Mouse (Mus musculus) layer of hippocampus, adult 11-12 months (tissue): Measurements from ENCODE around the gene Cldn15.
A peak's percentile ranks its signal among the peaks of the same experiment; 100 is the strongest.
"Not testable (repeated sequence)": the region's sequence is repeated elsewhere in the genome, so short reads cannot be mapped to it uniquely, and the experiment has no call there.

Experiments used
- DNase-seq: peaks from one replicate; pipeline ENCODE4 v3.0.0; 2022; ENCODE audit warnings: low spot score

Gene Cldn15

DNA sequence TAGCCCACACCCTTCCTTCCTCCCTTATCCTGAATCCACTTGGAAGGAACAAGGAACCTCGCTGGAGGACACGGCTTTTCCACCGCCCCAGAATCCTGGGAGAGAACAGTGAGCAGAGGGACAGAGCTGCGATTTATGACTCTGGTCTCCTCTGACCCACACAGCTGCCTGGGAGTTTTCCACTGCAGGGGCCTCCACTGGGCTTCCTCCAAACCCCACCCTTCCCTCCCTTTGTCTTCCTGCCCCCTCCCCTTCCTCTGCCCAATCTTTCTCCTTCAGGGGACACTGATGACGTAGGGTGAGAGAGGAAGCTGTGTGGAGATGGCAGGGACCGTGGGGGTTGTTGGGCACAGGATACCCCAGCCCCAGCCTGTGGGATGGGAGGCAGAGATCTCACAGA is at the start of gene Cldn15:
Cldn15 (plus strand) TSS at position 286 of the 400 bp plus-strand sequence.
- DNase-seq = no peak

DNA sequence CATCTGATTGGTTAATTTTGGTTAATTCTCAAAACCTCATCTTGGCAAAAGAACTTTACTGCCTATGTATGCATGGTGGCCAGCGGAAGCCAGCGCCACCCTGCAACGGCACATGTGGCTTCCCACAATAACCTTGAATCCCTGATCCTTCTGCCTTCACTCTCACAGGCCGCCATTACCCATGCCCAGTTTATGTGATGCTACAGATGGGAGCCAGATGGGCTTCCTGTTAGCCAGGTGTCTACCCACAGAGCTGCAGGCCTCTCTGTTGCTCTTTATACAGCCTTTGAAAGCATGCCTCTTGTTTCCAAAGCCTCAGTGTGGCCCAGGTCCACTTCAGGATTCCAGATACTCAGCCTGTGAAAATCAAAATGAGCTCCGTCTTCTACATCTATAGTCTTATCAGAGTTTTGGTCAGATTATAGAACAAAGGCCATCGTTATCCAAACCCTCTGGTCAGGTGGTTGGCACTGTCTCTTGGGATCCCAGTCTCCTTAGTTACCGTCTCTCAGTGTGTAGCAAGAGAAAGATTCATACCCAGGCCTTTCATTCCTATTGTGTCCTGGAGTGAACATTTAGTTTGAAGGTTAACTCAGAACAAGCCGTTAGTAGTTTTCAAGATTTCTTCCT is 48.7 kb upstream of the Cldn15 start:
- DNase-seq = no peak

DNA sequence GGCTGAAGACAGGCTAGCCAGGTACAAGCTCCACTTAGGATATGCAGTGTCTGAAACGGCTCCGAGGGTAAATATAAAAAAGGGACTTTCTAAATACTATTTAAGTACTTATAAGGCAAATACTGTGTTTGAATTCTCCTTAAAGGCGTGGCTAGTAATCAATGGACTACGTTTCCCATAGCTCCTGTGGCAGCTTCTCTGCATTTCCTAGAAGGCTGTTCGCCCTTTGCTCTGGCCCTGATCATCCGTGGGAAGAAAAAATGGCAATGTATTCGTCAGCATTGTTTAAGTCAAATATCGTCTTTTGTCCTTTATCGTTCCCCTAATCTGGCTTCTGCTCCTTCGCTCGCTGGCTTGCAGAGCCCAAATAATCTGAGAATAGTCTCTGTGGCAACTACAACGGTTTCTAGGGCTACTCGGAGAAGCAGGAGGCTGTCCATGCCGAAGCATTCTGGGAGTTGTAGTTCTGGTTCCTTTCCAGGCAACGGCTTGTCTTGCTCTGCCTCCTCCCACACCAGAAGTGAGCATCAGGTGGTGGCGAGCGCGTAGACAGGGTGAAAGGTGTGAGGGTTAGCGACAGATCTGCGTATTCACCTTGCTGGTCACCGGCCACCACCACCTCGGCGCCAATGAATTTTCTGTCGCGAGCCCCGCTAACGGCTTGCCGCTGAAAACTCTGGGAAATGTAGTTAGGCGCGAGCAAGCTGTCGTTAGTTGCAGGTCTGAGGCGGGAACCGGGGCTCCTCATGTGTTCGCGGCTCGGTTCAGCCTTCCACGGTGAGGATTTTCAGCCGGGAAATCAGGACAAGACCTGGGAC is 47.6 kb upstream of the Cldn15 start:
- DNase-seq = peak; percentile 80

DNA sequence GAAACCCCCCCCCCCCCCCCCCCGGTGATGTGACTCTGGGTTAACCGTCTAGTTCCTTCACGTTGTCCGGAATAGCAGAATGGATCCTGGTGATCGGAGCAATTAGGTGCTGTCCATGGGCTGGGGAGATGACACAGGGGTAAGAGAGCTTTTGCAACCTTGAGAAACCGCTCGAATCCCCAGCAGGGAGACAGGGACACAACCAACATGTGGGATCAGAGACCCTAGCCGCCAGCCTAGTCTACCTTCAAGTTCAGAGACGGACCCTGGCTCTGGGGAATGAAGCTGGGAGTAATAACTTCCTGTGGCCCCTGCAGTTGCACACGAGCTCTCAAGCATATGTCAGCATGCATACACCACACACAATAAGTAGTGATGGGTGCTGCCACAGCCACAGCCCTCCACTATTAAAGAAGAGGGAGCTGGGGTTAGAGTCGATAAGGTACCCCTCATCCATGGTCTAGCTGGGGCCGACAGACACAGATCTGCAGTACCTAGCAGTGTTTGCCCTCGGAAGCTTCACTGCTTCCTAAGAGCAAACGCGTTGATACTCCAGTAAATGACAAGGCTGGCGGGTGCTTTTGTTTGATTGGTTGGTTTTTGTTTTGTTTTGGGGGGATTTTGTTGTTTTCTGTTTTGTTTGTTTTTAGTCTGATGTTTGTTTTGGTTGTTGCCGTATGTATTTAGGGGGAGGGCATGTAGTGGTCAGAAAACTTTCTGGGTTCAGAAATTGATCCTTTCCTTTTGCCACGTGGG is 46.7 kb upstream of the Cldn15 start:
- no peak for DNase-seq

DNA sequence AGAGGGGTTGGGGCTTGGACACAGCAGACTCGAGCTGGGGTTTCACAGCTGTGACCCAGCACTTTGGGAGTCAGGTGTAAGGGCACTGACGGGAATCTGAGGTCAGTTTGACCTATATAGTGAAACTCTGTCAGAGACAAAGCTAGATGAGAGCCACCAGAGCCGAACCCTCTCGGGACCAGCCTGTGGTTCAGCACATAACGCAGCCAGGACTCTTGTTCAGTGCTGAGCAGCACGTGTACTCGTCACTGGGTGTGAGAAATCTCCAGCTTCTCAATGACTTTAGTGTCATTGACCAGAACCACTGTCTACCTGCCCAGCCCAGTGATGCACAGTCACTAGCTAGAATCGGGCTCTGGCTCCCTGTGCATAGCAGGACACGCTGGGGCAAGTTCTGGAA is 43.6 kb upstream of the Cldn15 start:
- no peak for DNase-seq

DNA sequence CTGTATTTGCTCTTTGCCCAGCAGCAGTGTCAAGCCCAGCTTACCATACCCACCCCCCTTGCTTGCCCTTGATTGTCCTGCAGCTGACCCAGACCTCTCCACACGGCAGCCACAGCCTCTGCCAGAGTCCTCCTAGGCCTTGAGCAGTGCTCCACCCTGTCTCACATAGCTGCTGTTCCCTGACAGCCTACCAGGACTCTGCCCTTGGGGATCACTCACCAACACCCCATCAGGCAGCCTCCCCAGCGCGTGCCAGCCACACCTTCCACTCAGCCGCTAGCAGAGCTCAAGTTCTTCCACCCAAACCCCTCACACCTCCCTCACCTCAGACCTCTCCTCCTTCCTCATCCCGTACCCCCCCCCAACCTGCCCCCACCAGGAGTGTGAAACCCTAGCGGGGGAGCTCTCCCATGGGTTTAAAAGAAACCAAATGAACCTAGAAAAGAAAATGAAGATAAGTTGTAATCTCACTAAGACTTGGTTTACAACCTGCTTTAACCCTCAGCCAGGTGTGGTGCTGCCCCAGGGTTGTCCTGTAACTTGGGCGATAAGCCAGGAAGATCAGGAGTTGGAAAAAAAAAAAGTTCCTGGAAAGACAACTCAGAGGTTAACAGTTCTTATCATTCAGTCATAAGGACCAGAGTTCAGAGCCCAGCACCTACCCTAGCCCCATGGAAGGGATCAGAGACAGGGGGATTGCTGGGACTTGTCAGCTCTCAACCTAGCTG is 42.5 kb upstream of the Cldn15 start:
- no peak for DNase-seq

DNA sequence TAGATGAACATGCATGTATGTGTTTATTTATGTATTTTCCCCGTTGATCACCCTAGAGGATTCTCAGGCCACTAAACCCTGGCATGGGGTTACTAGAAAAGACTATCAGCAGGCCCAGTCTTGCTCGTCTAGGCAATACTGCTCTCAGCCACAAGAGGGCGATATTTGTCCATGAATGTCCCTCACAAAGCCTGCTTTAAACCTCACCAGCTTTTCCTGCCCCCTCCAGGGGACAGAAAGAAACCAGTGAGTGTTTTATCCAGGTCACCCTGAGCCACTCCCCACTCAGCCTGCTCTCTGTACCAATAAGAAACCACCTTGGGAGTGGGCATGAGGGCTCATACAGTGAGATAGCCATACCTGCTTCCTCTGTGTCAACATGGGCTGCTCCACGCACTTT is 37.3 kb upstream of the Cldn15 start:
- DNase-seq = peak; percentile 87

DNA sequence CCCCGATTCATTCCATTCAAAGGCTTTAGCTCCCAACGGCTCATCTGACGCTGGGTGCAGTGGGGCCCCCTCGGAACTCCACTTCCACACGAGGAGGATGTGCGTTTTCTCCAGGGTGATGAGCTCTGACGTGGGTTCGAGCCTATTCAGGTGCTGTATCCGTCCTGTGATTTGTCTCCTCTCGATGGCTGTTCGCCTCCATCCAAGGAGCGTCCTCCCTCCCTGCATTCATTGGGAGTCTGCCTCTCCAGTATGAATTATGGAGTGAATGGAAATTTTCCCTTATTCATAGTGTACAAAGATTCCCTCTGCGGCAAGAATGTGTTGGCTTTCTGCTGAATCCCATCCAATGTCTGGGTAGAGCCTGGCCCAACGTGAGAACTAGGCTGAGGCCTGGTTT is 34.5 kb upstream of the Cldn15 start:
- DNase-seq = no peak

DNA sequence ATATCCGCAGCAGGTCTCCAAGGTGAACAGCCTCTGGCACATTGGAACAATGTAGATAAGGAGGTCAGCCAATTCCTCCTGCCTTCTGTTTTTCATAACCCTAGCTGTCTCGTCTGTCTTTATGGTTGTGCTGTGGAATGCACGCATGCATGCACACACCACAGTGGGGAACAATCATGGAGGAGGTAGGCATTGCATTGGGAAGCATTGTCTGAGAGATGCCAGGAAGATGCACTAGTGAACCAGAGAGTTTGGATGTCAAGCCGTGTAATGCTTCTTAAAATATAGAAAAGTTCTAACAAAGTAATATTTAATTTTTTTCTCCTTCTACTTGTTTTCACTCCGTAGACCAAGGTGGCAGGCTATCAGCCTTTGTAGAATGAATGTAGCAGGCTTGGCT is 33.5 kb upstream of the Cldn15 start:
- DNase-seq = no peak

DNA sequence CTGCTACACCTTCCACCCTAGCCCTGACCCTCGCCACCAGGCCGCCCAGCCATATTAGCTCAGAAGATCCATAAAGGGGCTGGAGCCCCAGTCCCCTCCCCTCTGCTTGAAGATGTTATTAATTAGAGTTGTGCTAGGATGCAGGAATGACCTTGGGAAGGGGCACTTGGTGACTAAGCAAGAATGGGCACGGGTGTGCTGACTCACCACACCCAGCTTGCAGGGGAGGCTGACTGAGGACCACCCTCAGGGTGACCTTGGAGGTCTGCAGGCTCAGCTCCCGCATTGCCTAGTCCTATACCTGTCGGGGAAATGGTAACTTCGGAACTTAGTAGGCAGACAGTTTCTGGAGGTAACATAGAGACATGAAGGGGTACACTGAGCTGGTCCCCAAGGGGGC is 32.5 kb upstream of the Cldn15 start:
- no peak for DNase-seq

DNA sequence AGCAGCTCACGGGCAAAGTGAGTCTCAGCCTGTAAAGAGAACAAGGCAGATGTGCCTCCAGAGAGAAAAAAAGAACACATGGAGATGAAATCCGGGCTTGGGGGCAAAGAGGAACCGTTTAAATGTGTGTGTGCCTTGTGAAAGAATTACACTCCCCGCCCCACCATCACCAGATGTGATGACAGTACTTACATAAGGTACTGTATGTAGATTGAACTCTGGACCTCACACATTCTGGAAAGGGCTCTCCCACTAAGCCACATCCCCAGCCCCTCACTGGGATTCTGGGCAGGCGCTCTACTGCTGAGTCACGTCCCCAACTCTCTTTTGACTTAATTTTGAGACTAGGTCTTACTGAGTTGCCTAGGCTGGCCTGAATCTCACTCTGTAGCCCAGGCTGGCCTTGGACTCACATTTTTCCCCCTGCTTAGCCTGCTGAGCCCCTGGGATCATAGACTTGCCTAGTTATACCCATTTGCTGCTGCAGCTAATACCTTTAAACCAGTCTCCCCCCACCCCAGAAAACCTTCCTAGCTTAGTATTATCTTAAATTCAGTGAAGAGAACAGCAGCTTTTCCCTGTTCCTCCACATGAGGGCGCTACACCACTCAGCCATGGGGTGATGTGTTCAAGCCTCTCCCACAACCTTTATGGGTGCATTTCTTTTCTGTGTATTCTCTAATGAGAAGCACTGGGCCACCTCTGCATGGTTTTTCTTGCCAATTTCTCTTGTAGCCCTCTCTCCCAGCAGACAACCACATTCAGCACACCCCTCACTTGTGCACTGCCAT is 30.3 kb upstream of the Cldn15 start:
- DNase-seq = no peak

DNA sequence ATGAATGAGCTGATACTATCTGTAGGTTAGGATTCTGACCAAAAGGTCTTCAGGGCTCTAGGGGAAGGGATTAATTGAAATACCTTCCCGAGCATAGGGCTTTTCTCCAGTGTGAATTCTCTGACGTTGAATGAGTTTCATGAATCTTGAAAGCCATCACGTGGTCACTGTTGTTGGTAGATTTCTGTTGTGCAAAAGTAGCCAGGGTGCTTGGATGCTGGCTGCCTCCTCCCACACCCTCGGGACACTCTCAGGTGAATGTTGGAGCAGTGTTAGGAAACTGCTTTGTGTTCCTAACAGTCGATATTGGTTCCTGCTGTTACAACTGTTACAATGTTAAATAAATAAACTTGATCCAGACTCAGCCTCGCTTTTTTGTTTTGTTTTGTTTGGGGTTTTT is 29.7 kb upstream of the Cldn15 start:
- no peak for DNase-seq

DNA sequence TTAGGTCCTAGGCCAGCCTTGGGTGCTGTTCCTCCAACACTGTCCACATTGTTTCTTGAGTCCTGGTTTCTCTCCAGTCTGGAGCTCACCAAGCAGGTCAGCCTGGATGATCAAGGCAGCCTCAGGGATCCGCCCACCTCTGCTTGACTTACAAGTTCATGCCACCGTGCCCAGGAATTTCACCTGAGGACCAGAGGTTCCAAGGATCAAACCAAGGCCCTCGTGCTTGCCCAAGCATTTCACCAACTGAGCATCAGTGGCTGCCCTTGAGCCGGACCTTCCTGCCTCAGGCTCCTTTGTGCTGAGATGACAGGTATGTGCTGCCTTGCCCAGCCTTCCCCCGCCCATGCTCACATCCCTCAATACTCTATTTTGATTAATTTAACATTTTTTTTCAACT is 28.8 kb upstream of the Cldn15 start:
- DNase-seq = no peak

DNA sequence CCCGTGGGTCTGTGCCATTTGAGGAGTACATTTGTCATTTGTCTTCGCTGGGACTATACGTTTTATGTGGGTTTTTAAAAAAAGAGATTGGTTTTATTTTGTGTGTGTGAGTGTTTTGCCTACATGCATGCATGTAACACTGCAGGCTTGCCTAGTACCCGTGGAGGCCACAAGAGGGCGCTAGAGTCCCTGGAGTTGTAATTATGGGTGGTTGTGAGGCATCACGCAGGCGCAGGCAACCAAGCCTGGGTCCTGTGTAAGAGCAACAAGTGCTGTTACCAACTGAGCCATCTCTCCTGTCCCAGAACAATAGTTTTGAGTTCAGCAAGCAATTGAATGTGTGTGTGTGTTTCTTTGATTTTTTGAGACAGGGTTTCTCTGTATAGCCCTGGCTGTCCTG is 27.1 kb upstream of the Cldn15 start:
- no peak for DNase-seq

DNA sequence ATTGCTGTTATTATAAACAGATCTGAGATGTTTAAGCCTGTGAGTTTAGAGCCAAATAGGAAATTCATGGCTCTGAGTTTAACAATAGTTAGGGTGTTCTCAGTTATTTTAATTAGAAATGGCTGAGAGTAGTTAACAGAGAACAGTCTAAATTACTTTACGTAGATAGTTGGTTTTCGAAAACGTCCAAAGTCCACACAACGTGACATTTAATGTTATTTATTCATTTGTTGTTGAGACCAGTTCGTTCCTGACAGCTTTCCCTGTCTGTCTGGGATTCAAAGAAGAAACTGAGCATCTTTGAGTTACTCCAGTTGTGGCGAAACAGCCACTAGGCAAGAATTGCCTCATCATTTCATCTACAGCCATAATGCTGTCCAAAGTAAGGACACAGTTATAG is 26.4 kb upstream of the Cldn15 start:
- not testable (repeated sequence) for DNase-seq

DNA sequence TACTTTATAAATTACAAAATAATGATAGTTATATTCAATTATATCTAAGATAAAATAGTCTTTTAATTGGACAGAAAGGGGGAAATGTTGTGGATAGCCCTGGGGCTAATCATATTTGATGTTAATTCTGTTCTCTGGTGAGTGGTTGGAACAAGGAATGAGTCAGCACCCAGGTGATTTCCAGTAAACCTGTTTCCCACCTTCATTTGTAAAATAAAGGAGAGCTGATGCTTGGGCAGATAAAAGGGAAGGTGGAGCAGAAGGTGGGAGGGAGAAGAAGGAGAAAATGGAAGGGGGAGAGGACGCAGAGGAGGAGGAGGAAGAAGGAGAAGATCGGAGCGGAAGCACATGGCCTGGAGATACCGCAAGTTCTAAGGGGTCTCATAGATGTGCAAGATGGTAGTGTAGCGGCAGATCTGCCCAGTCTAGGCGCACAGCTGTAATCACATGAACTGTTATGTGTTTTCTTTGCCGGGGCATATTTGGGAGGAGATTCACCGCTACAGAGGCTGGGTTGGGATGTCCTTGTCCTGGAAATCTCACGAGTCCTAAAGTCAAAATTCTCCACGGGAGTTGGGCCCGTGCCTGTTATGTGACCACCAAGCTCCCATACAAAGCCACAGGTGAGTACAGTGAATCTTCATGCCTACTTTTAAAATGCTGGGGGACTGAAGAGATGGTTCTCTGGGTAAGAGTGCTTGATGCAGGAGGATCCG is 25.4 kb upstream of the Cldn15 start:
- DNase-seq = no peak

DNA sequence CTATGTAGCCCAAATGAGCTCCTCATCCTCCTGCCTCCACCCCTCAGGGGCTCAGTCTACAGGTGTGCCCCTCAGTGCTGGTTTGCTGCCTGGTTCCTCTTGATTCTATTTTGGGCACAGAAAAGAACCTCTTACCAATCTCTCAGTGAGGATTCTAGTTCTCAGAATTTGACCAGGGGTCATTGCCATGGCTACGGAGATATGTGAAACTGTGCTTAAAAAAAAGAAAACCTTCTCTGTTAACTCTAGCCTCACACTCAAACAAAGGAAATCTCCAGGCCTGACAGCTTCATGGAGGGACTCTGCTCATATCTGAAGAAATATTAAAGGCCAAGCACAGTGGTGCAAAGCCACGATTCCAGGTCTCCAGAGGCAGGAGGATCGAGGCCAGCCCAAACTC is 23.6 kb upstream of the Cldn15 start:
- DNase-seq = no peak

DNA sequence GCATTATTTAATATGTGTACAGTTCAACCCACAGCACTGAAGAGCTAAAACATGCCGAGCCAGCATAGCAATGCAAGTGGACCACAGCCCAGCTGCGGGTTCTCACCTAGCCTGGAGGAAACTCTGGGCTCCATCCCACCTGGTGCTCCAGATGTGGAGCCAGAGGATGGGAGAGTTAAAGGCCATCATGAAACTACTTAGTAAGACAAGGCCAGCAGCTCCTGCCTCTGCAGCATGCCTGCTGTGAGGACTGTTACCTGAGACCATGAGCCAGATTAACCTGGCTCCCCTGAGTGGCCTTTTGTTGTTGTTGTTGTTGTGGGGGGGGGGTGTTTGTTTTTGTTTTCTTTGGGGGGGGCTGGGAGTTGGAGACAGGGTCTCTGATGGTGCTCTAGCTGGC is 23.0 kb upstream of the Cldn15 start:
- no peak for DNase-seq

DNA sequence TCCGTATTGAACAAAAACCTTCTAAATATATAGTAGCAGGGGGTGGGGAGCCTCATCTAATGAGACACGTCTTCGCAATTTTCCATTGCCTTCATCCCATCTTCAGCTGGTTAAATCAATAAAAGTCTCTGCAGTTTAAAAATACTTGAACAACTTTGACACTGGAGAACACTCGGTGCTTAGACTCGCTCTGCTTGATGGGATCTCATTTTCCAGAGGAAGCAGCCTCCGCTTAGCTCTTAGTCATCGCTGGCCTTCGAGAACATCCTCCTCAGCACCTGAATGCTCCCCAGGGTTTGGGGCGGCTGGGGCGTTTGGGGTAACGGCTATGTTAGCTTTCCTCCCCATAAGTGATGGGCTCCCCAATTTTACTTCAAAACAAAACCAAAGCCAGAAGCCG is 21.3 kb upstream of the Cldn15 start:
- DNase-seq = no peak

DNA sequence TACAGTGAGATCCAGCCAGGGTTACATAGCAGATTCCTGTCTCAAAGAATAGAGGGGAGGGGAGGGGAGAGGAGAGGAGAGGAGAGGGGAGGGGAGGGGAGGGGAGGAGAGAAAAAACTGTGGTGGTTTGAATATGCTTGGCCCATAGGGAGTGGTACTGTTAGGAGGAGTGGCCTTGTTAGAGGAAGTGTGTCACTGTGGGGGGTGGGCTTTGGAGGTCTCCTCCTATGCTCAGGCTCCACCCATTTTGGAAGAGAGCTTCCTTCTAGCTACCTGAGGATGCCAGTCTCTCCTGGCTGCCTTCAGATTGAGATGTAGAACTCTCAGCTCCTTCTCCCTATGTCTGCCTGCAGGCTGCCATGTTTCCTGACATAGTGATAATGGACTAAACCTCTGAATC is 18.5 kb upstream of the Cldn15 start:
- no peak for DNase-seq
